Mouse (Mus musculus) heart, postnatal 14 days (tissue): ENCODE measurements around the gene Ndufb4. TPM values are rescaled to one million over a fixed set of nuclear protein-coding genes. Genes with fewer than 3 reads are reported as not detected.

Experiments used
- DNase-seq, 2 experiments: peaks; one replicate each; pipeline ENCODE4 v3.0.0; 2021 to 2022
- intact Hi-C: fragments of 180-260 bp; cut with DNase I; formaldehyde crosslinking; loops from one replicate; pipeline ENCODE4 v1.15.1; 2025
- total RNA-seq, 2 experiments: library from RNA; stranded (reverse); gene quantifications; 2 replicates each; pipeline ENCODE4 v1.2.3; 2021

The Ndufb4 gene
- total RNA-seq, 2 experiments from 2014 or later = 124 to 140 TPM

DNA sequence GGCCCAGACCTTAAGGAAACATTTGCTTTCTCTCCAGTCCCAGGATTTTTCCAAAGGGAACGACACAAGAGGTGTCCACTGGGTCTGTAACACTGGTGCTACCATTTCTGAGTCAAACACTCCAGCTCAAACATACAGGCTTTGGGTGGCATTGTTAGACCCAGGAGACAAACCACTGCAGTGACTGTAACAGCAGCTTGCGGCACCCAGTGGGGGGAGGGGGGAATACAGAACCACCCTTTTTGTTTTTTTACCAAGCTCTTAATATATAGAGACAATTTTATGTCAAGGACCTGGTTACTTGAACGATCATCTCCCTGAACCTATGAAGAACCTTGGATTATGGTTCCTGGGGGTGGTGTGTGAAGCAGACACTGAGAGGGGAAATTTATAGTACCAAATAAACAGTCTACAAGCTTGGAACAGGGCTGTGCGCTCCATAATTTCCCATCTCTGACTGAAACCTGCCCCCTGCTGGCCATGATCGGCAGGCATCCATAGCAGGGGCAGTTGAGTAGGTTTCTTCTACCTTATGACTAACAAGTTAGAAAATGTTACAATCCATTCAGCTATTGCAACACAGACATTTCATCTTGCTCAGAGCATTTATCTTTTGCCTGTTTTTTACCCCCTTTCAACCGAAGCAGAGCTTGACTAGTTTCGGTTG lies 28.2 kb upstream of the Ndufb4 start:
- DNase-seq = peak; percentile 86 to 92
- intact Hi-C loops = loop anchor here (1.0 to 2.0 kb wide), 3 partner anchors 336 to 572 kb away; no protein-coding TSS in a partner anchor

- DNase-seq = no peak
- intact Hi-C loops = no loop called here
Measured at GRCm38 (mm10) chr16:37680831-37681230, 26.6 kb upstream of the Ndufb4 start.

DNA sequence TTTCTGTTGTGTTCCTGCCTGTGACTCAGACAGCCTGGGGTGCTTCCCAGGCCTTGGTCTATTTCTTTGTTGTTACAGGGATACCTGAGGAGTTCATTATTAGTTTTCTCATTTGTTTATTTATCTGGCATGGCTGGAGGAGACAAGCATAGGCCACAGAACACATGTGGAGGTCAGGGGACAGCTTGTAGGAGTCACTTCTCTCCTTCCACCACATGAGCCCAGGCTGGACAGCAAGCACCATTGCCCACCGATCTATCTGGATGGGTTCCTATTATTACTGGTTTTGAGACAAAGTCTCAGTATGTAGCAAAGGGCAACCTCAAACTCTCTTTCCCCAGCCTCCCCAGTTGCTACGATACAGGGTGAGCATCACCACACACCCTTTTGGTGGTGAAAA lies 26.0 kb upstream of the Ndufb4 start:
- intact Hi-C loops = no loop called here
- no peak for DNase-seq

- no peak for DNase-seq
- intact Hi-C loops = no loop called here
Measured at GRCm38 (mm10) chr16:37677586-37677985, 23.3 kb upstream of the Ndufb4 start.

DNA sequence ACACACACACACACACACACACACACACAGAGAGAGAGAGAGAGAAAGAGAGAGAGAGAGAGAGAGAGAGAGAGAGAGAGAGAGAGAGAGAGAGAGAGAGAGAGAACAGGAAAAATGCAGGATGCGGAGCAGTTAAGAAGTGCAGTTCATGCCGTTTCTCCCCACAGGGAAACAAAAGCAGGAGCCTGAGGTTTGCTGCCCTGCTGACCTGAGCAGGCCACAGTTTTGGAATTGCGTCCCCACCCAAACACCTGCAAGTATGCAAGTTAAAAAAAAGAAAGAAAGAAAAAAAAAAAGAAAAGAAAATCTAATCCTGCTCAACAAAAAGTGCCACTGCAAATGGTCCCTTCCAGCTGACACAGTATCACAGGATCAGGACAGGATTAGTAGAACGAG lies 22.4 kb upstream of the Ndufb4 start:
- intact Hi-C loops = no loop called here
- DNase-seq = no peak

- intact Hi-C loops = no loop called here
- no peak for DNase-seq
Measured at GRCm38 (mm10) chr16:37676024-37676676, 21.9 kb upstream of the Ndufb4 start.

- intact Hi-C loops = no loop called here
- DNase-seq = no peak
Measured at GRCm38 (mm10) chr16:37675326-37675725, 21.1 kb upstream of the Ndufb4 start.

GRCm38 (mm10) chr16:37670666-37671283 lies 16.5 kb upstream of the Ndufb4 start:
- no peak for DNase-seq

GRCm38 (mm10) chr16:37665394-37665935 lies 11.2 kb upstream of the Ndufb4 start:
- no peak for DNase-seq
- intact Hi-C loops = no loop called here

More at GRCm38 (mm10) chr16:37670666-37671283, 16.5 kb upstream of the Ndufb4 start:
- intact Hi-C loops = no loop called here

- DNase-seq = no peak
- intact Hi-C loops = no loop called here
Measured at GRCm38 (mm10) chr16:37663643-37664459, 9.6 kb upstream of the Ndufb4 start.

DNA sequence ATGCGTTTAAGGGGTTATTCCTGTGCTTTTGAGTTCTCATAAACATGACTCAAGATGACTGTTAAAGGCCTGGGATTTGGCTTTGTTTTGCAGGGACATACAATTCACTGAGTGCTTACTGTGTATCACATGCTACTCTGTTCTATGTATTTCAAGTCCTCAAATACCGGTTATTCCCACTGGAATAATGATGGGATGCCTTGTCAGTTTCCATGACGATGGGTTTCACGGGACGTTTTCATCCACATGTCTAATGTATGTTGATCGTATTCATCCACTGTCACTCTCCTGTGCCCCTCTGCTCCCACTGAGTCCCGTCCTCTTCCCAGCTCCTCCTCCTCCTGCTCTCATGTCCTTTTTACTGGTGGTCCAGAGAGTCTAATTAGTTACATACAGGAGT lies 2.5 kb upstream of the Ndufb4 start:
- intact Hi-C loops = no loop called here
- DNase-seq = no peak

- DNase-seq = no peak
- intact Hi-C loops = no loop called here
Measured at GRCm38 (mm10) chr16:37655756-37656347, 1.6 kb upstream of the Ndufb4 start.

DNA sequence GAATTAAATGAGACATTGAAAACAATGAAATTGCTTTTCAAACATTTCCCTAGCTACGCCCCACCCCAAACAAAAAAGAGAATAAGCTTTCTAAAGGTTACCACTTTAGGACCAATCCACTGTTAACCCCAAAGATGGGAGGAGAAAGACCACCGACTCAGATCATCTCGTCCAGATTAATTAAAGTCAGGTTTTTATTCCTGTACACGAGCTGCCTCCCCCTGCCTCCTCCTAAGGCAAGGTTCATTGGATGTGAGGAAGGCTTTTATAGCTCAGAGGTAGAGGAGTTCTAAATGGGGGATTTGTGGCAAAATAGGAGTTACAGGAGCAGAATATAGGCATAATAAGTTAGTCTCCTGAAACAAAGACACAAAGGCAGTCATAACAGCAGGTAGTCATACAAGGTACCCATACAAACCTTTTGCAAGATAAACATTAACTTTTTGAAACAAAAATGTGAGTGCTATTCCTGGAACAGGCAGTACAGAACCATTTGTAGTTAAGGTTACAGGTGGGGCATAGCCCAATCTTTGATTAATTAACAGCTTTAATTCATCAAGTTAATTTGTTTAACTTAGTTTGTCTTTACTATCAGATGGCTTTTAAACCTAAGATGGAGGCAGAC lies 690 bp upstream of the Ndufb4 start:
- intact Hi-C loops = loop anchor here (5.0 kb wide), 1 partner anchor 113 kb away; no protein-coding TSS in a partner anchor
- DNase-seq = no peak

DNA sequence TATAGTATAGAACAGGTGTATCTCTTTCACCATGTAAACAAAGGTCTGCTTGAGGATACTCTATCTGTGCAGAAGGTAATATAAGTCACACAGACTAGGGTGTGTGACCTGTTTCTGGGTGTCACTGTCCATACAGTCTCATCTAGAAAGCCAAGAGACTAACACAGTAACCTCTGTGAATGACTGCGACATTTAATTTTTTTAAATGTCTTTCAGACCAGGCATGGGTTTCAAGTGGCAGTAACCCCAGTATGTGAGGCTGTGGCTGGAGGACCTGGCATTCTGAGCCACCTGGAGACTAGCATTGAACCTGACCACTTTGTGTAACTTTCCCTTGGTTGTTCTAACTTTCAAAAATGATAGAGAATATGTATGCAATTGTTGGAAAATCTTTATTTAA lies 1.2 kb downstream of the Ndufb4 start:
- no peak for DNase-seq
- intact Hi-C loops = loop anchor here (5.0 kb wide), 1 partner anchor 111 kb away; no protein-coding TSS in a partner anchor

GRCm38 (mm10) chr16:37652654-37653053 lies 1.6 kb downstream of the Ndufb4 start:
- intact Hi-C loops = loop anchor here (5.0 kb wide), 1 partner anchor 110 kb away; no protein-coding TSS in a partner anchor
- no peak for DNase-seq

DNA sequence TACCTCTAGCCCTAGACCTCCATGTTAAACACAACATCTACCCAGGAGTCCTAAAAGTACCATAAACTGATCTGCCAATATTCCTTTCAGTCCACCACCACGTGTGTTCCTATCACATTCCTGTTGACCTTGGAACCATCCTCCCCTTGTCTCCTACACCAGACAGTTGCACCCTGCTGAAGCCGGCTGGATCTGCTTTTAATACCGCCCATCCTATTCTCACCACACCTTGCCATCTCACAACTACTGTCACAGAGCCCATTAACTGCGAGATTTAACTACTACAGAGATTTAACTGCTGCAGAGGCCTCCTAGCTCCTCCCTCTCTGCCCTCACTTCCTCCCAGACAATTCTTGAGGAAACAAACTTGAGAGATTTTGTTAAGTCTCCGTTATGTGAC lies 2.8 kb downstream of the Ndufb4 start:
- intact Hi-C loops = loop anchor here (5.0 kb wide), 1 partner anchor 109 kb away; no protein-coding TSS in a partner anchor
- no peak for DNase-seq

- intact Hi-C loops = no loop called here
- no peak for DNase-seq
Measured at GRCm38 (mm10) chr16:37649068-37649467, 5.2 kb downstream of the Ndufb4 start.

GRCm38 (mm10) chr16:37647936-37648335 lies 6.3 kb downstream of the Ndufb4 start:
- intact Hi-C loops = no loop called here
- no peak for DNase-seq

DNA sequence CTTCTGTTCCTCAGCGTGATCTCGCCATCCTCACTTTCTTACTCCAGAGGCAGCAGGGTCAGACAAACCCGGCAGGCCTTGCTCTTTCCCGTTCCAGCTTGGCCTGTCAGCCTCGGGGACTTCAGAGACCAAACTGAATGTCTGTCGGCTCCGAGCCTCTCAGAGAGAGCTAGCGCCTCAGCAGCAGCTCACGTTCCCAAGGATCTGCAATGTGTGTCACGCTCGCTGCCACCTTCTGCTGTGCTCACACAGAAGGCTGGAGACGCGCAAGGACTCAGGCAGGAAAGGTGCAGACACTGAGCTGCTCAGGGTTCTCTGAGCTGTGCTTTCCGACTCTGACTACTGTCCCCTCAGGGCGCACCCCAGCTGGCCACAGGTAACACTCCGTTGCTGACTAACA lies 7.2 kb downstream of the Ndufb4 start:
- intact Hi-C loops = no loop called here
- DNase-seq = no peak

- no peak for DNase-seq
- intact Hi-C loops = no loop called here
Measured at GRCm38 (mm10) chr16:37645799-37646198, 8.5 kb downstream of the Ndufb4 start.
